Mouse (Mus musculus) kidney, embryonic 16.5 days (tissue): ENCODE data around the gene Cbx8. TPM values are rescaled to one million over a fixed set of nuclear protein-coding genes. Genes with fewer than 3 reads are reported as not detected.

Experiments
- ATAC-seq: fragments of 200-750 bp; cut with Nextera tagmentation; 2 replicates; pipeline ENCODE4 v1.8.0; 2017; ENCODE audit warnings: moderate TSS enrichment; ENCODE audit not compliant: low FRiP score, low TSS enrichment
- H3K27ac ChIP-seq: fragments of 300-500 bp; sonication (generic); 2 replicates; pipeline ENCODE4 v1.5.1; 2014; ENCODE audit warnings: low read length
- H3K27me3 ChIP-seq: fragments of 300-500 bp; sonication (generic); 2 replicates; pipeline ENCODE4 v1.6.1; 2014; ENCODE audit warnings: low read length, control low read depth, mixed read lengths; ENCODE audit not compliant: insufficient read depth
- H3K36me3 ChIP-seq: fragments of 300-500 bp; sonication (generic); 2 replicates; pipeline ENCODE4 v1.6.1; 2014; ENCODE audit warnings: low read length, control low read depth, mixed read lengths; ENCODE audit not compliant: insufficient read depth
- H3K4me1 ChIP-seq: fragments of 300-500 bp; sonication (generic); 2 replicates; pipeline ENCODE4 v1.6.1; 2014; ENCODE audit warnings: low read length, control low read depth, mixed read lengths; ENCODE audit not compliant: insufficient read depth
- H3K4me2 ChIP-seq: fragments of 300-500 bp; sonication (generic); replicated peaks from 2 replicates; pipeline ENCODE4 v1.6.1; 2014; ENCODE audit warnings: low read depth, low read length
- H3K4me3 ChIP-seq: fragments of 300-500 bp; sonication (generic); 2 replicates; pipeline ENCODE4 v1.5.1; 2014; ENCODE audit warnings: mild to moderate bottlenecking, low read length
- H3K9ac ChIP-seq: fragments of 300-500 bp; sonication (generic); replicated peaks from 2 replicates; pipeline ENCODE4 v1.6.1; 2014; ENCODE audit warnings: low read length
- H3K9me3 ChIP-seq: fragments of 300-500 bp; sonication (generic); 2 replicates; pipeline ENCODE4 v1.6.1; 2016; ENCODE audit warnings: low read length, control low read depth
- WGBS: fragments of 180-500 bp; shearing (Covaris S2); extraction: QIAGEN DNeasy Blood & Tissue Kit; methylation state at CpG from one replicate; pipeline ENCODE4 v1.1.7; 2014; 5-methylcytosine and 5-hydroxymethylcytosine counted together
- polyA plus RNA-seq: library from polyadenylated mRNA; unstranded; fragments of >200 nt; fragmentation: Nextera tagmentation; extraction: Ambion mirVana; gene quantifications from 2 replicates; pipeline ENCODE4 v1.2.1, GENCODE M21; 2015

The Cbx8 gene
- polyA plus RNA-seq, 1 experiment from 2014 or later: 8.5 TPM

DNA sequence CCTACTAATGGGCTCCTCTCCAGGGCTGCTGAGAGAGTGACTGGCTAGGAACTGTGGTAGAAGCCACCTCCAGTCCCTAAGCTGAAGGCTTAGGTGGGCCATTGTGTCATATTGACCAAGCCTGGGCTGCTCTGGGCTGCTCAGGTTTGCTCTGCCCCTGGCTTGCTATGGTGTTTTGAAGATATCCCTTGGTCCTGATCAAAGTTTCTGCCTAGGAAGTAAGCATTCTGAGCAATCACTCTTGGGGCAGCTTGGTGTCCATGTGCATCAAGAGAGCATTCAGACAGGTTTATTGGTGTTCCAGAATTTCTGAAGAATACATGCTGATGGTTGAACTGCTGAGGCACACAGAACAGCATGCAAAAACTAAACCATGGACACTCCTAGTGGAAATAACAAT is 10.7 kb upstream of the Cbx8 start:
- H3K27me3 ChIP-seq: peaks cover 94% of the 10 kb centered on the region
- no peak overlapping the region for H3K9ac ChIP-seq
- no peak overlapping the region for H3K4me2 ChIP-seq
- H3K36me3 ChIP-seq: no peaks in the 10 kb centered on the region
- no peak overlapping the region for H3K4me3 ChIP-seq
- no peaks in the 10 kb centered on the region for H3K9me3 ChIP-seq
- H3K4me1 ChIP-seq: peaks cover 53% of the 10 kb centered on the region
- ATAC-seq: no peak
- H3K27ac ChIP-seq: no peak overlapping the region

DNA sequence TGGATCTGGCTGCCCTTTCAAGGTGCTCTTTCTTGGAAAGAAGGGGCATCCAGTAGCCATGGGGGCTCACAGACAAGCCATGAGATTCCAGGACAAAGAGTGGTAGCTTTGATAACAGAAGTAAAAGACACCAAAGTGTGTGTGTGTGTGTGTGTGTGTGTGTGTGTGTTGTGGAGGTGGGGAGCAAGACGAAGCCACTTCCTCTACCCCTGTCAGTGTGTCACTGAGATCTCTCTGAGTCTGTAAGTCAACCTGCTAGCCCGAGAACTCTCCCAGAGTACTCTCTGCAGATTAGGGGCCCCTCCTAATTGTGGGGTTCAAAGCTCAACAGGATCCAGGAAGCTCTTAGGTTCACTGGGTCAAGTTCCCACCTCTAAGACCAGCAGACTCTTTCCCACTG is 9.6 kb upstream of the Cbx8 start:
- no peak overlapping the region for H3K27ac ChIP-seq
- ATAC-seq: no peak
- H3K4me3 ChIP-seq: no peak overlapping the region
- H3K36me3 ChIP-seq: no peaks in the 10 kb centered on the region
- no peak overlapping the region for H3K4me2 ChIP-seq
- H3K4me1 ChIP-seq: peaks cover 50% of the 10 kb centered on the region
- peaks cover 97% of the 10 kb centered on the region for H3K27me3 ChIP-seq
- H3K9me3 ChIP-seq: no peaks in the 10 kb centered on the region
- 0% methylated on average over 2 of the region's 2 CpGs for WGBS
- H3K9ac ChIP-seq: no peak overlapping the region

DNA sequence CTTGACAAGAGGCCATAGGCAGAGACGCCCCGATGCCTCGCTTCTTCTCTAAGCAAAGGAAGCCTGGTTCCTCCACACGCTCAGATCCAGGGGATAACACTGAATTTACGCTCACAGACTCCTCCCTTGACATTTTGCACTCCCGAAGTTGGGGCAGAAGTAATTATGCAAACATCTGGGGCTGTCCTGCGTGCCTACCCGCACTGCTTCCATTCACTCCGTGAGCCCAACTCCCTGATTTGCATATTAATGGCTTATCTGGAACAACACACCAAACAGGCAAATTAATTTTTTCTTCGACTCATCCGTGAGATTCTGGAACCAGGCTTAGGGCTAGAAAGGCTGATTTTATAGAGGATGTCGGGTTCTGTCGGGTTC is 7.4 kb upstream of the Cbx8 start:
- no peaks in the 10 kb centered on the region for H3K9me3 ChIP-seq
- H3K27me3 ChIP-seq: peaks cover 100% of the 10 kb centered on the region
- H3K4me3 ChIP-seq: 0 out of 2 replicates have a peak overlapping the region, but pooled peaks have one; percentile 2
- ATAC-seq: no peak
- H3K4me1 ChIP-seq: peaks cover 42% of the 10 kb centered on the region
- H3K36me3 ChIP-seq: no peaks in the 10 kb centered on the region
- no peak overlapping the region for H3K27ac ChIP-seq
- WGBS: under 1% methylated on average over 13 of the region's 13 CpGs
- H3K9ac ChIP-seq: no peak overlapping the region
- H3K4me2 ChIP-seq: no peak overlapping the region

DNA sequence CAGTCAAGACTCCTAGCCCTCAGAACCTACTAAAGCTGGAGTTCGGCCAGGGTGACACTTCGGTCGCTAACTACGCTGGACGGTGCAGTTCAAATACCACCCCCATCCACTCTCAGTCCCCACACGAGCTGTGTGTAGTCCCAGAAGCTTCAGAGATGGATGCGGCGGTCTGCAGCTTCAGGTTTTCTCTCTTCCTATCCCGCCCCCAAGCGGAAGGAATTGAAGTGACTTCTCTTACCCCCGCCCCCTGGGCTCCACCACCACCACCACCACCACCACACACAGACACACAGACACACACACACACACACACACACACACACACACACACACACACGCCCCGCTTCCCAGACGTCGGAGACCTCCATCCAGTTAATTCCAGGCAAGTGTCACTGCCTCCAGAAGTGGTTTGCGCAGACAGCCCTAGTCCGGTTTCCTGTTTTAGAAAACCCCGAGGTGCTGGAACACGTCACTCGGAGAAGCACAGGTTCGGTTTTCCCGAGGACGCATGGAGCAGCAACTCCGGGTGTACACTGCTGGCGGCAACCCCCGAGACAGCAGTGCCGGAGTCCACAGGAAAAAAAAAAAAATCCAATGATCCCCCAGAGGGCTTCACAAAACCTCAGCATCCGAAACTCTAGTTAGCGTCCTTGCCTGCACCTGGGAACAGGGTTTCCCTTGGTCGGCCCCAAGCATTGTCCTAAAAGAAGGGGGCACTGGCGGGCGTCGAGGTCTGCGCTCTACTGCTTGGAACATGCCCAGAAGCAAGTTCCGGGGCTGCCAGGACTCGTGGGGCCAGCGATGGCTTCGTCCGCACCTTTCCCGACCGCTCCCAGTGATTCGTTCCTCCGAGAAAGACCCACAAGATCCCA is 6.7 kb upstream of the Cbx8 start:
- Histone ChIP-seq H3K4me3 (peak overlapping the region; percentile 42), H3K27me3 (peaks cover 98% of the 10 kb centered on the region), H3K9ac (no peak overlapping the region), H3K27ac (no peak overlapping the region), H3K9me3 (no peaks in the 10 kb centered on the region), H3K4me2 (peak overlapping the region; percentile 51), H3K4me1 (peaks cover 42% of the 10 kb centered on the region), H3K36me3 (no peaks in the 10 kb centered on the region)
- peak; percentile 12; the same call in 1 of the 2 replicates for ATAC-seq
- WGBS: 1% methylated on average over 43 of the region's 43 CpGs

DNA sequence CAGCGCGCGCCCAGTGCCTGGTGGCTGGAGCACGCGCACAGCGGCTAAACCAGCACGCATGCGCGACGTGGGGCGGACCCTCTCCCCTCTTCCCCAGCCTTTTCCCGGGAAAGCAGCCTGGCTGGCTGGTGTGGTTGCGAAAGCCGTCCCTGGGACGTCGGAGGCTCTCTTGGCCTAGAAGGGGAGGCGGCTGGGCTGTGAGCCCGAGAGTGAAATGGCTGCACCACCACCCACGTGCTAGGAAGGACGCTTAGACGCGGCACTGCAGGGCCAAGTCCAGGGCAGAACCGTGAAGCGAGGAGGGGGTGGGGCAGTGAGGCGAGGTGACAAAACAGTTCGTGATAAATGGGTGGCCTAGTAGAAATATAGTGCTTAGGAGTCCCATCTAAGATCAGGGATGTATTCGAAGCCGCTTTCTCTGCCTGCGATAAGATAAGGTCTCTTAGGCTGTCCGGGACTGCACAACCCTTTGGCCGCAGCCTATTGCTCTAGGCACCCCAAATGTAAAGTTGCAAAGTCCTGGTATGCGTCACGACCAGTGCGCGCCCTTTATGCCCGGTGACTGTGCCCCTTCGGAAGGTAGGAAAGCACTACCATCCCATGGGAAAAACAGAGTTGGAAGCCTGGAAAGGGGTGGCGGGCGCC is 6.0 kb upstream of the Cbx8 start:
- Histone ChIP-seq H3K36me3 (no peaks in the 10 kb centered on the region), H3K27ac (no peak overlapping the region), H3K4me2 (peak overlapping the region; percentile 51), H3K4me1 (peaks cover 39% of the 10 kb centered on the region), H3K9ac (0 out of 2 replicates have a peak overlapping the region, but pooled peaks have one; percentile 9), H3K4me3 (peak overlapping the region; percentile 42), H3K9me3 (no peaks in the 10 kb centered on the region), H3K27me3 (peaks cover 98% of the 10 kb centered on the region)
- ATAC-seq: 0 out of 2 replicates have a peak, but pooled peaks have one; percentile 46
- WGBS: 1% methylated on average over 39 of the region's 39 CpGs

DNA sequence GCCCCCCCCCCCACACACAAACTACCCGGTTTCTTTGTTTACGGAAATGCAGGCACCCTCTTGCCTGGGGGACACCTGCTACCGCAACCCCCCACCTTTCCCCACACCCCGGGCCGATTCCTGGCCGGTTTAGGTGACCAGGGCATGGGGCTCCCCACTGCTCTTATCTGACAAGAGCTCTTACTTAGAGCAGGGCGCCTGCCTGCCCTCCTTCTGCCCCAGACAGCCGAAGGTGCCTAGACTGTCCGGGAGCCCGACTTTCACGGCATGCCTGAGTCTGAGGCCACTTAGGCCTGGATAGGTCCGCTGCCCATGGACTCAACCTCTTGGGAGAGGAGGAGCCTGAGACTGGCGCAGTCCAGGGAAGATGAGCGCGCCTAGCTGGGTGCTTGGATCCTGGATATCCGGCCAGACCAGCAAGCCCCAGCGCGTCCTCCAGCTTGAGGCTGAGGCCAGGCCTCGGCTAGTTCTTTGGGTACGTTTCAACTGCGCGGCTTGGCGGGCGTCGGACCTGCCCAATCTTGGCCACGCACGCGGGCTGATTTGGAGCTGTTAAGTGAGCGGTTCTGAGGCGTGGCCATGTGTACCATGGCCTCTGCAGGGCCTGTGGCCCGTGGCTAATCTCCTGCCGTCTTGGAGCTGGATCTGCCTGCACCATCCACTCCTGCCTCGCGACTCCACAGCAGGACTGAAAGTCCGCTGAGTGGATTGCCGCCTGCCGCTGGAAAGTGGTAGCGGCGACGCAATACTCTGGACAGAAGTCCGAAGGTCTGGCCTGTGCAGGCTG is 4.0 kb upstream of the Cbx8 start:
- Histone ChIP-seq H3K4me3 (peak overlapping the region; percentile 12), H3K4me1 (peaks cover 48% of the 10 kb centered on the region), H3K9ac (peak overlapping the region; percentile 15; the same call in 1 of the 2 replicates), H3K27me3 (peaks cover 83% of the 10 kb centered on the region), H3K9me3 (no peaks in the 10 kb centered on the region), H3K27ac (no peak overlapping the region), H3K4me2 (peak overlapping the region; percentile 30), H3K36me3 (no peaks in the 10 kb centered on the region)
- no peak for ATAC-seq
- 1% methylated on average over 41 of the region's 41 CpGs for WGBS

DNA sequence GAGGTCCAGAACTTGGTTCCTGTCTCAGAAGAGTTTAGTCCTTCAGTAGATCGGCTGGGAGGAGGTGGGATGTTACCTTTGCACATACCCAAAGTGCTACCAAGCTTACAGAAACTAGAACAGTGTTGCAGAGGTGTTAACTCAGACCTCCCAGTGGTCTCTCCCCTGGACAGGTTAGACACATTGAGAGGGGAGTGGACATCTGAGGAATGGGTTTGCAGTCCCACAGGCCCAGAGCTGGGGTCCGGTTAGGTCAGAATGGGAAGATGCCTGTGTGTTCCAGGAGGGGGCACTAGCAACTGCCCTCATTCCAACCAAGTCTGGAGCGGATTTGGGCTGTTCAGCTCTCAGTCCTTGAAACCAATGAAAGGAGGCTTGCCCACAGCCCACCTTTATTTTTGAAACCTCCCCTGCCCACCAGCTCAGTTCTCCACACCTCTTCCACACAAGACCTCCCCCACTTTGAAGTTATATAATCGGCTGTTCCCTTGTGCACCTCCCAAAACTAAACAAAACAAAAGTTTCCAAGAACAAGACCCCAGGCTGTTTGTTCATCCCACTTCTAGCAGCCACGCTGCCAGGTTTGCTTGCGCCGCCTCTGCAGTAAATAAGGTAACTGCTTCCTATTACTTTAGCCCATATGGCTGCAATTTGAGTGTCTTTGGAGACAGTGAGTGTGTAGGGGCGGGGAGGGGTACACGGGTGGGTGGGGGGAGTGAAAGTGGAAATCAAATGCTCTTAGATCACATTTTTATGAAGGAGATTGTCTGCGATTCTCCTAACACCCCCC is 3.2 kb upstream of the Cbx8 start:
- no peak for ATAC-seq
- 5% methylated on average over 10 of the region's 10 CpGs for WGBS
- Histone ChIP-seq H3K27ac (no peak overlapping the region), H3K4me1 (peaks cover 54% of the 10 kb centered on the region), H3K9ac (no peak overlapping the region), H3K4me3 (no peak overlapping the region), H3K36me3 (peaks cover 4% of the 10 kb centered on the region), H3K27me3 (peaks cover 80% of the 10 kb centered on the region), H3K9me3 (no peaks in the 10 kb centered on the region), H3K4me2 (peak overlapping the region; percentile 30; the same call in 1 of the 2 replicates)

DNA sequence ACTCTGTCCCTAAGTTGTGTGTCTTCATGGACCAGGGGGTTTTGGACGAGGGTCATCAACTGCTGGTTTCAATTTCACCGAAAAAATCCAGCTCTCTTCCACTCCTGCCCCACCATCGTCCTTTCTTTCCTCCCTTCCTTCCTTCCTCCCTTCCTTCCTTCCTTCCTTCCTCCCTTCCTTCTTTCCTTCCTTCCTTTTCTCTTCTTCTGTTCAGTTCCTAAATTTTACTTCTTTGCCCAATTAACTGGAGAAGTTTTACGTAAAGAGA is 2.4 kb upstream of the Cbx8 start:
- H3K4me2 ChIP-seq: no peak overlapping the region
- H3K27me3 ChIP-seq: peaks cover 80% of the 10 kb centered on the region
- WGBS: 2% methylated on average over 4 of the region's 4 CpGs
- ATAC-seq: no peak
- no peak overlapping the region for H3K27ac ChIP-seq
- H3K9me3 ChIP-seq: no peaks in the 10 kb centered on the region
- H3K4me3 ChIP-seq: no peak overlapping the region
- peaks cover 54% of the 10 kb centered on the region for H3K4me1 ChIP-seq
- no peak overlapping the region for H3K9ac ChIP-seq
- peaks cover 10% of the 10 kb centered on the region for H3K36me3 ChIP-seq

DNA sequence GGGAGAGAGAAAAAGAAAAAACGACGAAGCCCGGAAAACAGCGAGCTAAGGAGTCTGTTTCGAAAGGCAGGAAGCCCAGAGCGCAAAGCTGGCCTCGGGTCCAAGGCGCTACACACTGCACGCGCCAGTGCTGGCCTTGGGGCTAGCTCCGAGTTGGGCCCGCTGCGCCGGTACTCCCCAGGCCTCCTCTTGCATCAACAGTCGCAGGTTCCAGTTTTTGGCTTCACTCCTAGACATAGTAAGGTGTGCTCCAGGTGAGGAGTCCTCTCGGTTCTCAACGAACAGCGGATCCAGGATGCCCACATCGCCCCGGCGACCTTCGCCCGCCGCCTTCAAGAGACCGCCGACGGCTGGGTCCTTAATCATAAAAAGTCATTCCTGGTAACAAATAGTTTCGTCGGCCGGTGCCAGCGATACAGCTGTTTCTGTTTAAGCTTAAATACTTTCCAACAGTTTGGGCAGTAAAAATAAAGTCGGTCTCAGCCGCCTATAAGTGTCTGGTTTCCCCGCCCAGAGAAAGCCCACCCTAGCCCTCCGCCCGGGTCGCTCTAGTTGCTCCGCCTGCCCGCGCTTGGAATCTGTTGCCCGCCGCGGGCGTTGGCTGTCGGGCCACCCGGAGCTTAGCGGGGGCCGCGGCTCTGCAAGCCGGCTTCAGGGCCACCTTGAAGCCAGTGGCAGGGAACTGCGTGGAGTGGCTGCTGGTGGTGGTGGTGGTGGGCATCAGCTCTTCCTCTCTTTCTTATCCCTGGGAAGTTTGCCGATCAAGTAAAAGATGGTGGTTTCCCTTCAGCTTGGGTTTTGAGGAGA is 1.9 kb upstream of the Cbx8 start:
- peak overlapping the region; percentile 21; the same call in 1 of the 2 replicates for H3K4me2 ChIP-seq
- no peak overlapping the region for H3K9ac ChIP-seq
- H3K4me1 ChIP-seq: peaks cover 54% of the 10 kb centered on the region
- H3K27ac ChIP-seq: no peak overlapping the region
- no peak for ATAC-seq
- H3K27me3 ChIP-seq: peaks cover 80% of the 10 kb centered on the region
- WGBS: under 1% methylated on average over 52 of the region's 52 CpGs
- H3K9me3 ChIP-seq: no peaks in the 10 kb centered on the region
- peak overlapping the region; percentile 10 for H3K4me3 ChIP-seq
- H3K36me3 ChIP-seq: peaks cover 10% of the 10 kb centered on the region
